Mouse (Mus musculus): Measurements from ENCODE around the gene Vps37c.

DNA sequence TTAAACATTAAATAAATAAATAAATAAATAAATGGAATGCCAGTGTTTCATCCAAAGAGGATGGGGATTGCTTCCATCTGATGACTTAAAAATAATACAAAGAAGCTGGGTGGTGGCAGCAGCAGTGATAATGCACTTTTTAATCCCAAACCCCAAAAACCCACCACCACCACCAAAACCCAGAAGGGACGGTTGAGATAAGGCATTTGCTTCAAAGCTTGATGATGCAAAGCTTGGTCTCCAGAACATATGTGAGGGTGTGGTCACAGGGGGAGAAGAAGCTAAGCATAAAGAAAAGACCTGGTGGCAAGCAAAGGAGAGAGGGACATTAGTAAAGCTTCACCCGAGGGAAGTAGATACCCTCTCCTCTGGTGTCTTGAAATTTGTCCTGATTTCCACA, 26.6 kb upstream of the Vps37c start:
- TF ChIP-seq CTCF (conservative IDR thresholded peaks at IDR 0.05; ENCODE audit: insufficient read depth, insufficient read length, low read depth, low read length) (no peak), POLR2A (IDR thresholded peaks at IDR 0.05; ENCODE audit: low read depth, low read length) (no peak)
